1 mouse cellular context compared by ENCODE assay signal in the genomic region with DNA sequence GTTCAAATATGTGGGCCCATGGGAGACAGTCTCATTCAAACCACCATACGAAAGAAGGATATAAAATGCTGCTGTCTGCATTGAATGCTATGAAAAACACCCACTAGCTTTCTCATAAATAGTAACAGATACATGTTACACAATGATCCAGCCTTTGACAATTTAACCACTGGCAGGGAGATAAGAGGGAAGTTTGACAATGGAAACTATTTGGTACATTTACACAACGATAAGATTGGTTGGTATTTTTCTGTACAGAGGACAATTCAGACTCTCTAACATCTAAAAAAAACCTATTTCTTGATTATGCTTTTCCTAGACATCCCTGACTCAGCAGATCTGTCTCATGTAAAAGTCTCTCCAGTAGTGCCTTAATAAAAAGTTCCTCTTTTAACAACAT.
TF ChIP-seq lines count a peak whose summit lies in the region.

No protein-coding gene starts in this region.

TF ChIP-seq in MEL, 35 proteins besides CTCF, POLR2A, EP300 and RAD21 (continued from another document):
- TF ChIP-seq GABPA (IDR thresholded peaks at IDR 0.05; ENCODE audit: low read depth, low read length) (no peak), NRF1 (IDR thresholded peaks at IDR 0.05; ENCODE audit: insufficient read depth, low read depth, low read length, poor library complexity, severe bottlenecking) (no peak)
